Comparison of ENCODE assay signal across 10 mouse cellular contexts in genomic region chr11:67501468-67502244, GRCm38 (mm10).
DNase-seq lines count a peak whose midpoint lies in the region.
"Had no signal": no experiment of that assay in that cellular context is flagged by ENCODE, and none has a peak within 500 bp of the region (broad histone marks: within the 10 kb centered on the region; RNA-seq: fewer than 3 reads in every experiment).

No protein-coding gene starts in this region.

- DNase-seq in frontal cortex, postnatal 10 days (ENCODE audit: low spot score in 2 of 2) = peak; percentile 26 to 32
- DNase-seq in frontal cortex, postnatal 25 days (ENCODE audit: low spot score in 2 of 2) = no peak
- peak; percentile 72 for DNase-seq in Muller cell, postnatal 12 days (ENCODE audit: inconsistent ontology term)
- DNase-seq in cerebellum, adult 8-10 months = peak; percentile 14
- DNase-seq in layer of hippocampus, adult 9-10 months (ENCODE audit: low spot score) = peak; percentile 36
- DNase-seq in thymus, adult 18-20 months = no peak
- no peak for DNase-seq in heart, adult 9 months (ENCODE audit: low spot score in 2 of 2)
- no peak for DNase-seq in thymus, postnatal 4 days
- DNase-seq: embryo, embryonic 11 days; liver had no signal

Comparison
In these comparisons a context has a peak if more than half of its experiments do, and no peak if none do; other contexts are left out.
1. DNase-seq: peak in frontal cortex, postnatal 10 days (2 of 2), Muller cell, postnatal 12 days (single experiment), cerebellum, adult 8-10 months (single experiment) and layer of hippocampus, adult 9-10 months (single experiment); none in frontal cortex, postnatal 25 days (0 of 2), thymus, adult 18-20 months (0 of 2), heart, adult 9 months (0 of 2) and thymus, postnatal 4 days (single experiment).